Mouse (Mus musculus) adipocyte (in vitro differentiated cells): Measurements from ENCODE around the gene Fam118a.
"Not testable (repeated sequence)": the region's sequence is repeated elsewhere in the genome, so short reads cannot be mapped to it uniquely, and the experiment has no call there.

ENCODE experiments used
- DNase-seq: peaks from one replicate; pipeline ENCODE4 v3.0.0-alpha.2; 2016; ENCODE audit warnings: low spot score

The Fam118a gene

GRCm38 (mm10) chr15:85028648-85029047 lies at the start of gene Fam118a:
Gene Fam118a, plus strand, starts transcription at chr15:85028948.
- DNase-seq: not testable (repeated sequence)

GRCm38 (mm10) chr15:84981609-84982313 lies 47.0 kb upstream of the Fam118a start:
- no peak for DNase-seq

- peak; percentile 34 for DNase-seq
These were observed 45.9 kb upstream of the Fam118a start for GRCm38 (mm10) chr15:84982888-84983287.

GRCm38 (mm10) chr15:84983721-84984120 lies 45.0 kb upstream of the Fam118a start:
- DNase-seq: no peak

DNA sequence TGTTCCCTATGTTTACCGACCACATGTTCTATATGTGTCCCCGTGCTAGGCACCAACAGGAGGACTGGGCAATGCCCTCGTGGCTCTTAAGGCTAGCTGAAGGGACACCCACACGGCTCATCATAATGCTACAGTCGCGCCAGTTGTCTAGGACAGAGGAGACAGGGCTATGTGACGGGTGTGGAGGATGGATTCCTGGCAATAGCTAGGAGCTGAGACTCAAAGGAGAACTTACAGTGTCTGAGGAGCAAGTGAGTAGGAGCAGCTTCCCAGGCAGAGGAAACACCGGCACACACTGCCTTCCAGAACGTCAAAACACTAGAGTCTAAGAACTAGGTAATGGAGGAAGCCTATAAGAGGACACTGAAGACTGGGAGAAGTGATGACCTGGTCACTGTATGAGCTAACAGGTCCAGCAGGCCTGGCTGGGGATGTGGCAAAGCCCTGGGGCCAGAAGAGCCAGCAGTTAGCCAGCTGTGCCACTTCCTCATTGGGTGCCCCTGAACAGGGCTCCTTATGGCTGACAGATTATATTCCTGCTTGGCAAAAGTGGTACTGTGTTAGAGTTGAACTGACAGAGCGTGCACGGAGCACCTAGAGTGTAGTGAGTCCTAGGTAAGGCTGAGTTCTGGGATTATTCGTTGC lies 43.1 kb upstream of the Fam118a start:
- DNase-seq: no peak

- no peak for DNase-seq
These were observed 42.4 kb upstream of the Fam118a start for GRCm38 (mm10) chr15:84986171-84987019.

DNA sequence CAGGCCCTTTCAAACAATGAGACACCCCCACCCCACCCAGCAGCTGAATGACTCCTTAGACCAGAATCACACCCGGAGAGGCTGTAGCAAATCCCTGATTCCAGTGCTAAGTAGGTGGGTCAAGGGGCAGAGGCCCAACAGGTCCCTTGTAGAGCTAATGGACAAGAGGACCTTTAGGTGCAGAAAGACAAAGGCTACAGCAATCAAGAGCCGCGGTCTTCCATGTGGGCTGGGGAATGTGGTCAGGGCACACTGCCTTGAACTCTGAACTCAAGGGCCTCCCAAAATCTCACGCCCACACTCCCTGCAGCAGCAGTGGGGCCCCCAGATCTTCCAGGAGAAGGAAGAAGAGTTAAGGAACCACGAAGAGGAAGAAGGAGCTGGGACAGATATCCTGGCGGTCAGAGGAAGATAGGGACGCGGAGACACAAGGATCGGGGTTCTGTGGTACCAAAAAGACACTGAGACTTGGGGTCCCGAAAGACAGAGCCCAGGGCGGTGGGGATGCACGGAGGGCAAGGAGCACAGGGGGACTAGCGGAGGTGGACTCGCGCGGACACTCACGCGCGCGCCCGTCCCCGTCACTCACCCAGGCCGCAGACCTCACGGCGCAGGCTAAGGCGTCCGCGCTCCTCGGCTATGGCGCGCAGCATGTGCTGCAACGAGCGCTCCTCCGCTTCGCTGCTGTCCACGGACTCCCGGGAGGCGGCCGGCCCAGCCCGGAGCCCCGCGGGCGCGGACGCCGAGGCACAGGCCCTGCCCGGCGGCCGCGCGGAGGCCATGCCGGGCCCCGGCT lies 41.5 kb upstream of the Fam118a start:
- peak; percentile 28 for DNase-seq

DNA sequence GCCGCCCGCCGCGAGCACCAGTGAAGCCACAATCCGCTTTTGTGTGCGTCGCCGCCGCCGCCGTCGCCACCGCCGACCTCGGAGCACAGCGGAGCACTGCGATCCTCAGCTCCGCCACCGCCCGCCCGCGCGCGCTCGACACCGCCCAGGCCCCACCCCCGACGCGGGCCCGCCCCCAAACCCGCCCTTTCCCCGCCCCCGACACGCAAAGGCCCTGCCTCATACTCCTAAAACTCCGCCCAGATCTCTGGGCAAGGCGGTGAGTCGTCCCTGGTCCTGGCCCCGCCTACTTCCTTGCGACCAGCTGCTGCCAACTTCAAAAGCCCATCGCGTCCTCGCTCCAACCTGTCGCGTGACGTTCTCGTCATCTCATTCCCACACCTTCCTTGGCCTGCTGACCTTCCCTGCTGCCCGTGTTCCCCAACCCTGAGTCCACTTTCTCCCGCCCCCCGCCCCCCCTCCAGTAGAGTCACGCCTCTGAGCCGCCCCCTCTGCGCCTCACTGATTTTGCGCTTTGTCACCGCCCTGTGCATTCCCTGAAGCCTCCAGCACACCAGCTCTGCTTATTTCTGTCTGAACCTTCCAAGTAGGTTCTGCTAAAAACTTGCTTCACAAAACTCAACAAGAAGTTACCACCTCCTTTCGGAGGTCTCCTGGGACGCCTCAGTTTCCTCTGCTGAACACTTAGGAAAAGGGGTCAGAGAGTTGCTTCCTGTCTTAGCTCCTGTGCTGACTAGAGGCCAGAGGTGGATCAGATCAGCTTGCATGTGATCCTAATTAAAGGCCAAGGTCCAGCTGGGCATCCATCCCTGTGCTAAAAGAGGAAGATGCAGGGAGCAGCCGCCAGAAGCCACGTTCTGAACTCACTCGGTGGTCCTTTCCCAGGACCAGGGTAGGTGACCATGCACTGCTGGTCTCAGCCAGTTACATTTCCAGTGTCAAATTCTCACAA lies 40.6 kb upstream of the Fam118a start, which contains the start of gene 5031439G07Rik:
TSS of gene 5031439G07Rik (minus strand) at position 678 of the 952 bp plus-strand sequence.
- DNase-seq: peak; percentile 94

DNA sequence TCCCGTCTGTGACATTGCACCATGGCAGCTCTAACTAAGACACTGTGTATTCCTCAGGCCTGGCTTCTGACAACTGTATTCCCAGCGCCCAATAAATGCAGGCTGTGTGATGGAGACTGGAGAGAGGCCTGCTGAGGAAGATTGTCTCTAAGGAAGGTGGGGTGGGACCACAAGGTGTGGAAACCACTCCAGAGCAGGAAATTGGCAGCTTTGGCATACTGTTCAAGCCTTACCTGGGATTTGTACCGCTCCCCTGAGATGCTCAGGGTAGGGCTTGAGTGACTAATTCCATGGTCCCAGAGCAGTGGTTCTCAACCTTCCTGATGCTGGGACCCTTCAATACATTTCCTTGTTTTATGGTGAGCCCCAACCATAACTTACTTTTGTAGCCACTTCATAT lies 39.6 kb upstream of the Fam118a start:
- no peak for DNase-seq

GRCm38 (mm10) chr15:84989771-84990170 lies 39.0 kb upstream of the Fam118a start:
- DNase-seq: no peak

GRCm38 (mm10) chr15:84994498-84994897 lies 34.2 kb upstream of the Fam118a start:
- DNase-seq: no peak

- no peak for DNase-seq
These were observed 33.7 kb upstream of the Fam118a start for GRCm38 (mm10) chr15:84995041-84995440.

DNA sequence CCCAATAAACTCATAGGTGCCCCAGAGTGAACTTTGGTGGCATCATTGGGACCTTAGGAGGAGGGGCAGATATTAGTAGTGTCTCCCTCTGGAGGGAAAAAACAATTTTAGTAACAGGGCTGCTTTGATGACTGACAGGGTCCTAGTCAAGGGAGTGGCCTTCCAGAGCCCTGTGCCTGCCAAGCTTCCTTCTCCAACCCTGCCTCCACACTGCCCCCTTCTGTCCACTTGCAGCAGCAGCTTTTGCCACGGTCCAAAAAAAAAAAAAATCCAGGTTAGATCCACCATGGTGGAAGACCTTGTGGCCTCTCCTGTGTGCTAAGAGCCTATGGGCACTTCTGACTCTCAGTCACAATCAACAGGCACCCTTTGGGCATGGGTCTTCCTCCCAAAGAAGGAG lies 32.8 kb upstream of the Fam118a start:
- DNase-seq: peak; percentile 80

- DNase-seq: no peak
These were observed 30.8 kb upstream of the Fam118a start for GRCm38 (mm10) chr15:84997768-84998454.

GRCm38 (mm10) chr15:84999911-85000310 lies 28.8 kb upstream of the Fam118a start:
- DNase-seq: no peak

DNA sequence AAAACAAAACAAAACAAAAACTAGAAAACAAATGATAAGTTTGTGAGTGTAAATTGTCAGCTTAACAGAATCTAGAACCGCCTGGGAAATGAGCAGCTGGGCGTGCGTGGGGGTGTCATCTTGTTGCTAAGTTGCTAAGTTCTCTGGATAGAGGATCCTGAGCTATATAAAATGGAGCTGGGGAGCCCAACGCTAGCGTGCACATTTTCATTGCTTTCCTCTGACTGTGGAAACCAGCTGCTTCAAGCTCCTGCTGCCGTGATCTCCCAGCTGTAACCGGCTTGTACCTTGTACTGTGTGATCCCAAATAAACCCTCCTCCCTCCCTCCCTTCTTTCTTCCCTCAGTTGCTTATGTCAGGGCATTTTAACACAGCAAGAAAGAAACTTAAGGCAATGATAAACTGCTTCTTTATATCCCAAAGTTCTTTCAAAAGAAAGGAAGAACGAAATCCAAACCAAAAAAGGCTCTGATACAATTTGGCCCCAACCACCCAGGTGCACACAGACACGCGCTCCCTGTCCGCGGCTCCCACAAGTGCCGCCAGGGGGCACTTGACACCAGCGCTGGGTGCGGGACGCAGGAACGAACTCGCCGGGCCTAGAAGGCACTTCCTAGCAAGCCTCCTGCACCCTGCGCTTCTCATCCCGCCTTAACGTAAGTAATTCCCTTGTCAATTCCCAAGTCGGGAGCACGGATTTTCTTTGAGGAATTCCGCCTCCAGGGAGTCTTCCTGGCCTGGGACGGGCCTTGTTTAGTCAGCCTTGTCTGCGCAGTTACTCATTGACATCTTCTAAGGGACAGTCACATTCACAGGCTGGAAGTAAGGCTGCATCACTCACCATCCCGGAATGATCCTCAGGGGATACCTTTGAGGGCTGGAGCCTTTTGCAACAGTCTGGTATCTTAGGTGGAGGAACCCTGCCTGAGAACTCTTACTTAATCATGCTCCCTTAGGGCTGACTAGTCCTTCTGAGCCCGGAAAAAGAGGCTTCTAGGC lies 27.5 kb upstream of the Fam118a start:
- DNase-seq: peak; percentile 47

GRCm38 (mm10) chr15:85009666-85010065 lies 19.1 kb upstream of the Fam118a start:
- DNase-seq: no peak

DNA sequence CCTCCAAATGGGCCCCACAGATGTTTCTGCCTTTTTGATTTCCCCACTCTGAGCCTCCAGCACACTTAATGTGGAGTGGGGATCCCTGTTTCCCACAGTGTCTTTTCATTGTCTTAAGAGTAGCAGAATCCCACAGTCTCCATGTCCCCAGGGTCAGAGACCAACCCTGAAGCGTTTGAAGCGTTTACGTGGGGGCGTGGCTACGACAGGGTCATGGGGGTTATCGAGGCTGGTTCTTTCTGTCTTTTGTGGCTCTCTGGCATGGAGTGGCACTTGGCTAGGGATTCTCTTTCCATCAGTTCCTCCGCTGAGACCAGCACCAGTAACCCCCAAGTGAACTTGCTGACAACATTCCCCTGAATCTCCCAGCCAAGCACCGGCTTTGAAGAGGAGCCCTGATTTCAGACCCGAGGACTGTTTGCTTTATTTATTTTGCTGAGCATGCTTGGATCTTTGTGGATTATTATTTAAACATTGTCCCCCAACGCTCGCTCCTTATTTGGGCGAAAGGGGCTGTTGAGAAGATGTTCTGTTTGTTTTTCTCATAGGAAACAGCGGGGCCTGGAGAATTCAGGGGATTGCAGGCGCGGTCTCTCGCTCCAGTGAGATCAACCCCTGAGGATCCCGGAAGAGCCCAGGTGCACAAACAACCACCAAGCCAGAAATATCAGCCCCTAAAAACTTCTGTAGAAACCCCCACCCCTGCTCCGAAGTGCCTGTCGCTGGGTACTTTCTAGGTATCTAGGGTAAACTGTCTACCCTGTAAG lies 16.7 kb upstream of the Fam118a start:
- DNase-seq: no peak
